Mouse (Mus musculus): ENCODE measurements at regions not wholly inside any gene's neighbourhood (a gene's known extent, or its start where the extent isn't known, plus 50 kb on each side); places are given as distances from the start of the nearest gene placed in this dataset.

DNA sequence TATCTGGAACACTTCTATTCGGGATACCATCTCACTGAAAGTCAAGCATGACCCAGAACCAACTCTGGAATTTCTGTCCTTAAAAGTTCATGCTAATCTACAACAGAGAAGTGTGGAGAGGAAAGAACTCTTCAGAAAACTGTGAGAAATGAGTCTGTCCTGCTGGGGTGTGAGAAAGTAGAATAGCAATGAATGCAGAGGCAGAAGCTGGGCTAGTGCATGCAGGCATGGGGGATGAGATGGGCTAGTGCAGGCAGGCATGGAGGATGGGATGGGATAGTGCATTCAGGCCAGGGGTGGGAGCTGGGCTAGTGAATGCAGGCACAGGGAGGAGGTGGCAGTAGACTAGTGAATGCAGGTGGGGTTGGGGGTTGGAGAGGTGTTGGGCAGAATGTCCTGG, 424.8 kb downstream of the Pdcd6ip start:
- Histone ChIP-seq H3K27me3 (ENCODE audit: control insufficient read depth, insufficient read depth, low read length) (no peaks in the 10 kb centered on the region), H3K36me3 (ENCODE audit: control insufficient read depth, insufficient read depth, low read length) (no peaks in the 10 kb centered on the region), H3K4me1 (replicated peaks; ENCODE audit: control insufficient read depth, insufficient read depth) (no peaks in the 10 kb centered on the region), H3K27ac (replicated peaks) (no peak overlapping the region), H3K9me3 (ENCODE audit: control insufficient read depth, low read length) (no peaks in the 10 kb centered on the region), H3K4me3 (ENCODE audit: low read depth, low read length) (no peak overlapping the region), H3K9ac (ENCODE audit: low read length) (no peak overlapping the region), H3K4me2 (replicated peaks; ENCODE audit: low read depth) (no peak overlapping the region)
- DNase-seq (ENCODE audit: low spot score) (no peak), ATAC-seq (ENCODE audit: low FRiP score, low TSS enrichment) (no peak)
- WGBS: 23% methylated on average over 1 of the region's 1 CpGs
- TF ChIP-seq EP300 (optimal IDR thresholded peaks at IDR 0.05) (no peak), CTCF (IDR thresholded peaks at IDR 0.05; ENCODE audit: low read depth) (no peak)

DNA sequence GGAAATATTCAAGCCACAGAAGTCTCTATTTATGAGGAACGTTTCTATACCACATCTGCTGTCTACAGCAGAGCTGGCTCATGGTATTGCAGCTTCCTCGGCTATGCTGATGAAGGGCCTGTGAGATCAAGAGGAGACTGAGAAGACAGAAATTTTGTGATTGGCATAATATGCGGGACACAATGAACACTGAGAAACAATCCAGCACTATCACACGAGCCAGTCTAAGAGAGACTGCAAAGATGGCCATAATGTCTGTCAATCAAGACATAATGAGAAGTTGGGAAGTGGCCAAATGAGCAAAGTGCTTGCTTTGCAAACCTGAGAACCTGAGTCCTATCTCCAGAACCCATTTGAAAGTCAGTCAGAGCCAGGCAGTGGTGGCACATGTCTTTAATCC, 437.5 kb downstream of the Pdcd6ip start:
- TF ChIP-seq CTCF (IDR thresholded peaks at IDR 0.05; ENCODE audit: low read depth) (no peak), EP300 (optimal IDR thresholded peaks at IDR 0.05) (no peak)
- 76% methylated on average over 4 of the region's 4 CpGs for WGBS

DNA sequence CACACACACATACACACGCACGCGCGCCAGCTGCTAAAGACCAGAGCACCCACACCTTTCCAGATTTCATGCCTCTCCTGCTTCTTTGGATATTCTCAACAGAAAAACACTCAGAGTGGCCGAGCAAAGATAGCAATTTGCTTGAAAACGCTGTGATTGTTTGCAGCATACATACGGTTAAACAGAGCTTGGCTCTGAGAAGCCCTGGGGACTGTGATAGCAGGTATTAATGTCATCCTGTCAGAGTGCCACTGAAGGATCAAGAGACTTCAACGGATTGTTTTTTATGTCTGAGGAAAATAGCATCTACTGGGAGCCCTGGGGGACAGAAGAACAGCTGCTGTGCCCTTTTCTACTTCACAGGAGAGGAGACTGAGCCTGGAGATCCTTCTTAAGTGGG, 440.4 kb downstream of the Pdcd6ip start:
- no peak overlapping the region for H3K27ac ChIP-seq (replicated peaks)
- no peak overlapping the region for H3K4me2 ChIP-seq (replicated peaks; ENCODE audit: low read depth)
- H3K4me1 ChIP-seq (replicated peaks; ENCODE audit: control insufficient read depth, insufficient read depth): no peaks in the 10 kb centered on the region
- DNase-seq (ENCODE audit: low spot score) (no peak), ATAC-seq (ENCODE audit: low FRiP score, low TSS enrichment) (no peak)
- H3K9me3 ChIP-seq (ENCODE audit: control insufficient read depth, low read length): no peaks in the 10 kb centered on the region
- no peak overlapping the region for H3K9ac ChIP-seq (ENCODE audit: low read length)
- TF ChIP-seq CTCF (IDR thresholded peaks at IDR 0.05; ENCODE audit: low read depth): no peak
- no peak for TF ChIP-seq EP300 (optimal IDR thresholded peaks at IDR 0.05)
- no peak overlapping the region for H3K4me3 ChIP-seq (ENCODE audit: low read depth, low read length)
- H3K36me3 ChIP-seq (ENCODE audit: control insufficient read depth, insufficient read depth, low read length): no peaks in the 10 kb centered on the region
- H3K27me3 ChIP-seq (ENCODE audit: control insufficient read depth, insufficient read depth, low read length): no peaks in the 10 kb centered on the region
- WGBS: 80% methylated on average over 8 of the region's 8 CpGs

More for the DNA sequence above, 437.5 kb downstream of the Pdcd6ip start:
- no peaks in the 10 kb centered on the region for H3K9me3 ChIP-seq (ENCODE audit: control insufficient read depth, low read length)
- no peak for DNase-seq (ENCODE audit: low spot score)
- no peak overlapping the region for H3K9ac ChIP-seq (ENCODE audit: low read length)
- H3K27me3 ChIP-seq (ENCODE audit: control insufficient read depth, insufficient read depth, low read length): no peaks in the 10 kb centered on the region
- H3K4me3 ChIP-seq (ENCODE audit: low read depth, low read length): no peak overlapping the region
- H3K27ac ChIP-seq (replicated peaks): no peak overlapping the region
- ATAC-seq (ENCODE audit: low FRiP score, low TSS enrichment): no peak
- H3K4me2 ChIP-seq (replicated peaks; ENCODE audit: low read depth): no peak overlapping the region
- H3K36me3 ChIP-seq (ENCODE audit: control insufficient read depth, insufficient read depth, low read length): no peaks in the 10 kb centered on the region
- no peaks in the 10 kb centered on the region for H3K4me1 ChIP-seq (replicated peaks; ENCODE audit: control insufficient read depth, insufficient read depth)

DNA sequence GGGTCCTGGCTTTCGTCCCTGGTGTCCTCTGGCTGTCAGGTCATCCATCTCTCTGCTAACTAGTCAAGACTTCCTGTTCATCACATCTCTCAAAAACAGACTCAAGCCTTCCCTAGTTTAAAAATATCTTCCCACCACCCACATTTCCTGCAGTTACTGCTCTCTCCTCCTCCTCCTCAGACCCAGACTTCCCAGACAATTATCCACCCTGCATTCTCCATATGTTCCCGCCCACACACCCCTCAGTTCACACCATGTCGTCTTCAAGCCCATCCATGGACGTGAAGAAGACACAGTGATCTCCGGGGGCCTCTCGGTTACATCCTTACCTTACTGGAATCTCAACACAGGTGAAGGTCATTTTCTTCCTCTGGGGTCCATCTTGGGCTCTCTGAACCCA, 444.4 kb downstream of the Pdcd6ip start:
- H3K9ac ChIP-seq (ENCODE audit: low read length): no peak overlapping the region
- ATAC-seq (ENCODE audit: low FRiP score, low TSS enrichment): no peak
- H3K27me3 ChIP-seq (ENCODE audit: control insufficient read depth, insufficient read depth, low read length): no peaks in the 10 kb centered on the region
- no peaks in the 10 kb centered on the region for H3K4me1 ChIP-seq (replicated peaks; ENCODE audit: control insufficient read depth, insufficient read depth)
- H3K27ac ChIP-seq (replicated peaks): no peak overlapping the region
- DNase-seq (ENCODE audit: low spot score): no peak
- TF ChIP-seq CTCF (IDR thresholded peaks at IDR 0.05; ENCODE audit: low read depth): no peak
- TF ChIP-seq EP300 (optimal IDR thresholded peaks at IDR 0.05): no peak
- H3K4me2 ChIP-seq (replicated peaks; ENCODE audit: low read depth): no peak overlapping the region
- no peak overlapping the region for H3K4me3 ChIP-seq (ENCODE audit: low read depth, low read length)
- no peaks in the 10 kb centered on the region for H3K36me3 ChIP-seq (ENCODE audit: control insufficient read depth, insufficient read depth, low read length)
- H3K9me3 ChIP-seq (ENCODE audit: control insufficient read depth, low read length): no peaks in the 10 kb centered on the region
- WGBS: 78% methylated on average over 6 of the region's 6 CpGs

DNA sequence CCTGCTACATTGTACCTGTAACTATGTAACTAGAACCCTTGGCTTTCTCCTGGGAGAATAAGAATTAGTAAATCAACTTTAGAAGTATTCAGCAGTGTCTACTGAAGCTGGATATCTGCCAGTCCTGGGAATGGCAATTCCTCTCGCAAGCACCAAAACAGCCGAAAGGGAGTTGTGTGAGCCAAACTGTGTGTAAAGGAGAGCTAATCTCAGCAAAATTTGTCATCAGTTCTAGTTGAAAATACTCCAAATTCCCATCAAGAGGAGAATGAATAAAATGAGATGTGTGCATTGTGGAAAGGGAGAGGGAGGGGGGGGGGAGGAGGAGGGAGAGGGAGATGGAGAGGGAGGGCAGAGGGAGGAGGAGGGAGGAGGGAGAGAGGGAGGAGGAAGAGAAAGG, 447.8 kb downstream of the Pdcd6ip start:
- TF ChIP-seq EP300 (optimal IDR thresholded peaks at IDR 0.05) (no peak), CTCF (IDR thresholded peaks at IDR 0.05; ENCODE audit: low read depth) (no peak)

DNA sequence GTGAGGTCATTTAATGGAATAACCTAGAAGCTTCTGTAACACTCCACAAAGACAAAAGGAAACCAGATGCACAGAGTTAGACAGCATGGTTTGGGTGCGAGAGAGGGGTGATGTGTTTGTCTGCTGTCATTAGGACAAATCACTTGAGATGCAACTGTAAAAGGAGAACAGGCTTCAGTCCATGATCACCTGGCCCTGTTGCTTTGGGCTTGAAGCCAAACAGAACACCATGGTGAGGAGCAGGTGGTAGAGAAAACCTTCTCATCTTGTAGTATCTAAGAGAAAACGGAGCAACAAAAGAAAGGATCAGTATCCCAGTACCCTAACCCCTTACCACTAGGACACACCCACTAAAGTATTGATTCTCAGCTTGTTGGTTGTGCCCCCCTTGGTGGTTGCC, 449.5 kb downstream of the Pdcd6ip start:
- WGBS: 71% methylated on average over 2 of the region's 2 CpGs
- Histone ChIP-seq H3K4me1 (replicated peaks; ENCODE audit: control insufficient read depth, insufficient read depth) (no peaks in the 10 kb centered on the region), H3K4me2 (replicated peaks; ENCODE audit: low read depth) (no peak overlapping the region), H3K4me3 (ENCODE audit: low read depth, low read length) (no peak overlapping the region), H3K9me3 (ENCODE audit: control insufficient read depth, low read length) (no peaks in the 10 kb centered on the region), H3K9ac (ENCODE audit: low read length) (no peak overlapping the region), H3K27ac (replicated peaks) (no peak overlapping the region), H3K27me3 (ENCODE audit: control insufficient read depth, insufficient read depth, low read length) (no peaks in the 10 kb centered on the region), H3K36me3 (ENCODE audit: control insufficient read depth, insufficient read depth, low read length) (no peaks in the 10 kb centered on the region)
- ATAC-seq (ENCODE audit: low FRiP score, low TSS enrichment) (no peak), DNase-seq (ENCODE audit: low spot score) (no peak)
- TF ChIP-seq EP300 (optimal IDR thresholded peaks at IDR 0.05): no peak
- TF ChIP-seq CTCF (IDR thresholded peaks at IDR 0.05; ENCODE audit: low read depth): no peak

More for the DNA sequence above, 447.8 kb downstream of the Pdcd6ip start:
- no peak overlapping the region for H3K9ac ChIP-seq (ENCODE audit: low read length)
- ATAC-seq (ENCODE audit: low FRiP score, low TSS enrichment) (no peak), DNase-seq (ENCODE audit: low spot score) (no peak)
- no peaks in the 10 kb centered on the region for H3K27me3 ChIP-seq (ENCODE audit: control insufficient read depth, insufficient read depth, low read length)
- H3K4me2 ChIP-seq (replicated peaks; ENCODE audit: low read depth): no peak overlapping the region
- H3K36me3 ChIP-seq (ENCODE audit: control insufficient read depth, insufficient read depth, low read length): no peaks in the 10 kb centered on the region
- H3K4me1 ChIP-seq (replicated peaks; ENCODE audit: control insufficient read depth, insufficient read depth): no peaks in the 10 kb centered on the region
- H3K27ac ChIP-seq (replicated peaks): no peak overlapping the region
- H3K4me3 ChIP-seq (ENCODE audit: low read depth, low read length): no peak overlapping the region
- 70% methylated on average over 2 of the region's 2 CpGs for WGBS
- H3K9me3 ChIP-seq (ENCODE audit: control insufficient read depth, low read length): no peaks in the 10 kb centered on the region

Data from stomach, postnatal 0 days (tissue).